Mouse (Mus musculus) liver, postnatal 0 days (tissue): ENCODE results near the gene Ctdsp1.

ENCODE experiments used
- CTCF ChIP-seq: sonication (generic); IDR thresholded peaks from 2 replicates; pipeline ENCODE4 v1.5.1; 2016; ENCODE audit warnings: antibody characterized with exemption, low read depth
- EP300 ChIP-seq: IDR thresholded peaks from 2 replicates; pipeline ENCODE4 v1.6.1; 2016; ENCODE audit warnings: antibody characterized with exemption, low read depth, mild to moderate bottlenecking

- TF ChIP-seq CTCF (no peak), EP300 (no peak)
Observed at GRCm38 (mm10) chr1:74419440-74419794, 28.1 kb downstream of the Ctdsp1 start.
